ENCODE assay signal across 13 mouse cellular contexts in genomic region chr16:33588845-33589244, GRCm38 (mm10).
"Had no signal": no experiment of that assay in that cellular context is flagged by ENCODE, and none has a peak within 500 bp of the region (broad histone marks: within the 10 kb centered on the region; RNA-seq: fewer than 3 reads in every experiment).

No protein-coding gene starts in this region.

- H3K27ac ChIP-seq: liver, embryonic 15.5 days; neural tube, embryonic 15.5 days had no signal

- ATAC-seq: intestine, embryonic 16.5 days; lung, postnatal 0 days had no signal

- H3K27me3 ChIP-seq: neural tube, embryonic 15.5 days had no signal

- H3K4me2 ChIP-seq: liver, embryonic 11.5 days; liver, embryonic 15.5 days; neural tube, embryonic 15.5 days had no signal

- H3K4me3 ChIP-seq: liver, embryonic 15.5 days; neural tube, embryonic 15.5 days had no signal

- H3K36me3 ChIP-seq: liver, embryonic 15.5 days; neural tube, embryonic 15.5 days had no signal

- DNase-seq: kidney, adult 2 months; left cerebral cortex, postnatal 4 days; lung, adult 2 months; lung, postnatal 36 days; midbrain, embryonic 14.5 days; right cerebral cortex, adult 18-20 months; right cerebral cortex, postnatal 25 days; thymus, postnatal 36 days had no signal

- H3K9me3 ChIP-seq: liver, embryonic 15.5 days; neural tube, embryonic 15.5 days had no signal

- H3K9ac ChIP-seq: liver, embryonic 15.5 days; neural tube, embryonic 15.5 days had no signal
